Comparison of ENCODE assay signal across 24 mouse cellular contexts in the genomic region with DNA sequence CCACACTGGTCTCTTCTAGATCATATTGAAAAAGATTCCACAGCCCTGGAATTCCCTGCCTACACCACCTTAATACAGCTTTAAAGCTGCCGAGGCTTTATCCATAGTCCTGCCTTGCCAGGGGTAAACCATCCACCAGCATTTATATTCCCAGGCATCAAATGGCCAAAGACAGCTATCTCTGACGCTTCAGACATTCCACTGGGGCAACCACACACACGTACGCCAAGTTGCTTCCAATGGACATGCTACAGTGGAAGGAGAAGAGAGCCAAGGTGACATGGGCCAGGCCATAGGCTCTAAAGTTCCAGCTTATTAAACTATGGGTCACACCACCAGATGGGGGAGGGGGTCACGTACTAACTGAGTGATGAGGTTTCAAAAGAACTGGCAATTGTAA. TPM values are rescaled to one million over a fixed set of nuclear protein-coding genes. Genes with fewer than 3 reads are reported as not detected.
DNase-seq lines count a peak whose midpoint lies in the region; ATAC-seq lines count a peak whose summit lies in the region.
"Had no signal": no experiment of that assay in that cellular context is flagged by ENCODE, and none has a peak within 500 bp of the region (broad histone marks: within the 10 kb centered on the region; RNA-seq: fewer than 3 reads in every experiment).

No protein-coding gene starts in this region.

- intact Hi-C loops in heart, postnatal 25 days (cut with DNase I), result no loop called here

- no peaks in the 10 kb centered on the region for H3K9me3 ChIP-seq in liver, embryonic 11.5 days (ENCODE audit: control insufficient read depth, low read length)
- no peaks in the 10 kb centered on the region for H3K9me3 ChIP-seq in liver, embryonic 12.5 days (replicated peaks)
- no peaks in the 10 kb centered on the region for H3K9me3 ChIP-seq in midbrain, embryonic 11.5 days (ENCODE audit: control insufficient read depth, low read length)
- H3K9me3 ChIP-seq in midbrain, embryonic 16.5 days (replicated peaks; ENCODE audit: control insufficient read depth, low read length, poor library complexity, severe bottlenecking), result no peaks in the 10 kb centered on the region
- H3K9me3 ChIP-seq: embryonic facial prominence, embryonic 10.5 days; embryonic facial prominence, embryonic 12.5 days; forebrain, embryonic 13.5 days; forebrain, embryonic 15.5 days; G1E had no signal

- no peaks in the 10 kb centered on the region for H3K4me1 ChIP-seq in liver, embryonic 11.5 days (replicated peaks; ENCODE audit: control insufficient read depth, insufficient read depth, low read length)
- H3K4me1 ChIP-seq in liver, embryonic 12.5 days, result no peaks in the 10 kb centered on the region
- H3K4me1 ChIP-seq in midbrain, embryonic 11.5 days (ENCODE audit: control insufficient read depth, insufficient read depth, low read length), result no peaks in the 10 kb centered on the region
- H3K4me1 ChIP-seq in midbrain, embryonic 16.5 days (ENCODE audit: control insufficient read depth, insufficient read depth, low read length), result no peaks in the 10 kb centered on the region
- H3K4me1 ChIP-seq: embryonic facial prominence, embryonic 12.5 days; forebrain, embryonic 13.5 days; forebrain, embryonic 15.5 days had no signal

- ATAC-seq in liver, embryonic 11.5 days (replicated peaks; ENCODE audit: low FRiP score), result no peak
- ATAC-seq in liver, embryonic 12.5 days, result no peak
- ATAC-seq in midbrain, embryonic 11.5 days (ENCODE audit: low FRiP score), result no peak
- ATAC-seq in midbrain, embryonic 16.5 days, result no peak
- ATAC-seq: activated CD4-positive, CD25-positive, alpha-beta regulatory T cell, adult 4 months; CD4-positive, CD25-positive, alpha-beta regulatory T cell, adult 4 months; forebrain, embryonic 13.5 days; forebrain, embryonic 15.5 days; Patski had no signal

- H3K9ac ChIP-seq in liver, embryonic 11.5 days (ENCODE audit: low read depth, low read length), result no peak overlapping the region
- no peak overlapping the region for H3K9ac ChIP-seq in liver, embryonic 12.5 days
- H3K9ac ChIP-seq in midbrain, embryonic 11.5 days (ENCODE audit: low read length), result no peak overlapping the region
- H3K9ac ChIP-seq in midbrain, embryonic 16.5 days (ENCODE audit: low read depth, low read length), result no peak overlapping the region
- H3K9ac ChIP-seq: embryonic facial prominence, embryonic 12.5 days; forebrain, embryonic 13.5 days; forebrain, embryonic 15.5 days had no signal

- no peak overlapping the region for H3K4me2 ChIP-seq in liver, embryonic 11.5 days
- no peak overlapping the region for H3K4me2 ChIP-seq in liver, embryonic 12.5 days
- no peak overlapping the region for H3K4me2 ChIP-seq in midbrain, embryonic 11.5 days
- H3K4me2 ChIP-seq in midbrain, embryonic 16.5 days (ENCODE audit: low read length), result no peak overlapping the region
- H3K4me2 ChIP-seq: embryonic facial prominence, embryonic 12.5 days; forebrain, embryonic 13.5 days; forebrain, embryonic 15.5 days had no signal

- H3K27ac ChIP-seq in liver, embryonic 11.5 days (ENCODE audit: low read depth, low read length), result no peak overlapping the region
- no peak overlapping the region for H3K27ac ChIP-seq in liver, embryonic 12.5 days
- H3K27ac ChIP-seq in midbrain, embryonic 11.5 days (ENCODE audit: low read depth, low read length), result no peak overlapping the region
- no peak overlapping the region for H3K27ac ChIP-seq in midbrain, embryonic 16.5 days (ENCODE audit: low read length)
- H3K27ac ChIP-seq: embryonic facial prominence, embryonic 10.5 days; embryonic facial prominence, embryonic 12.5 days; forebrain, embryonic 13.5 days; forebrain, embryonic 15.5 days had no signal

- DNase-seq in heart, adult 11 months, result peak; percentile 70
- DNase-seq in heart, postnatal 25 days (ENCODE audit: low spot score), result no peak
- peak; percentile 16 for DNase-seq in liver, embryonic 11.5 days (ENCODE audit: low spot score)
- DNase-seq in midbrain, embryonic 11.5 days (ENCODE audit: low spot score, missing footprints), result peak; percentile 33
- DNase-seq: adrenal gland, adult 8-10 months; adrenal gland, postnatal 14 days; adrenal gland, postnatal 36 days; B cell, adult 2 months; cerebellum, adult 11-12 months; cerebellum, adult 2 months; cerebellum, adult 9-10 months; cerebellum, postnatal 10 days; cerebellum, postnatal 25 days had no signal

- no peak overlapping the region for H3K4me3 ChIP-seq in liver, embryonic 11.5 days (ENCODE audit: low read depth, low read length)
- H3K4me3 ChIP-seq in liver, embryonic 12.5 days, result no peak overlapping the region
- no peak overlapping the region for H3K4me3 ChIP-seq in midbrain, embryonic 11.5 days (ENCODE audit: low read depth, low read length)
- H3K4me3 ChIP-seq in midbrain, embryonic 16.5 days (ENCODE audit: low read depth, low read length), result no peak overlapping the region
- H3K4me3 ChIP-seq: embryonic facial prominence, embryonic 10.5 days; embryonic facial prominence, embryonic 12.5 days; forebrain, embryonic 13.5 days; forebrain, embryonic 15.5 days had no signal

- H3K36me3 ChIP-seq in liver, embryonic 11.5 days (ENCODE audit: control insufficient read depth, insufficient read depth, low read length), result no peaks in the 10 kb centered on the region
- H3K36me3 ChIP-seq in liver, embryonic 12.5 days, result no peaks in the 10 kb centered on the region
- no peaks in the 10 kb centered on the region for H3K36me3 ChIP-seq in midbrain, embryonic 11.5 days (ENCODE audit: control insufficient read depth, insufficient read depth, low read length)
- H3K36me3 ChIP-seq in midbrain, embryonic 16.5 days (ENCODE audit: control insufficient read depth, insufficient read depth, low read length), result no peaks in the 10 kb centered on the region
- H3K36me3 ChIP-seq: embryonic facial prominence, embryonic 10.5 days; embryonic facial prominence, embryonic 12.5 days; forebrain, embryonic 15.5 days; G1E had no signal

- WGBS in liver, embryonic 11.5 days, result 81% methylated on average over 5 of the region's 5 CpGs
- 66% methylated on average over 5 of the region's 5 CpGs for WGBS in liver, embryonic 12.5 days (ENCODE audit: insufficient replicate concordance)
- WGBS in midbrain, embryonic 11.5 days, result 84% methylated on average over 5 of the region's 5 CpGs
- 88% methylated on average over 5 of the region's 5 CpGs for WGBS in midbrain, embryonic 16.5 days

- H3K27me3 ChIP-seq in liver, embryonic 11.5 days (replicated peaks; ENCODE audit: control insufficient read depth, insufficient read depth, low read length), result no peaks in the 10 kb centered on the region
- peaks cover 7% of the 10 kb centered on the region for H3K27me3 ChIP-seq in liver, embryonic 12.5 days (replicated peaks)
- no peaks in the 10 kb centered on the region for H3K27me3 ChIP-seq in midbrain, embryonic 11.5 days (ENCODE audit: control insufficient read depth, insufficient read depth, low read length)
- H3K27me3 ChIP-seq in midbrain, embryonic 16.5 days (ENCODE audit: control insufficient read depth, insufficient read depth, low read depth, low read length), result no peaks in the 10 kb centered on the region
- H3K27me3 ChIP-seq: CH12.LX; embryonic facial prominence, embryonic 12.5 days; forebrain, embryonic 13.5 days; forebrain, embryonic 15.5 days had no signal

RNA-seq across cellular contexts. Expression of a gene that starts 45.7 kb away (rescaled TPM):
- not detected for total RNA-seq in heart, postnatal 25 days (2021)
- polyA plus RNA-seq in liver, embryonic 11.5 days (2014; fragmentation: Nextera tagmentation; extraction: Ambion mirVana), result 0.27 and 0.47 TPM in 2 replicates
- polyA plus RNA-seq in liver, embryonic 12.5 days (2016; fragmentation: Nextera tagmentation; extraction: Ambion mirVana), result 0.35 TPM in 1 of 2 replicates, not detected in the other
- 36.2 and 39.3 TPM in 2 replicates for polyA plus RNA-seq in midbrain, embryonic 11.5 days (2014; fragmentation: Nextera tagmentation; extraction: Ambion mirVana)
- 13.4 and 17.0 TPM in 2 replicates for polyA plus RNA-seq in midbrain, embryonic 16.5 days (2015; fragmentation: Nextera tagmentation; extraction: Ambion mirVana)
- total RNA-seq: CH12.LX had no signal
- polyA plus RNA-seq: activated CD4-positive, CD25-positive, alpha-beta regulatory T cell, adult 4 months; CD4-positive, CD25-positive, alpha-beta regulatory T cell, adult 4 months; G1E; Patski had no signal
